Mouse (Mus musculus): Measurements from ENCODE around the gene Cpne8. TPM values are rescaled to one million over a fixed set of nuclear protein-coding genes. Genes with fewer than 3 reads are reported as not detected.
"Not testable (repeated sequence)": the region's sequence is repeated elsewhere in the genome, so short reads cannot be mapped to it uniquely, and the experiment has no call there.

Cpne8 gene
- polyA plus RNA-seq, 1 experiment, result 24.3 TPM

DNA sequence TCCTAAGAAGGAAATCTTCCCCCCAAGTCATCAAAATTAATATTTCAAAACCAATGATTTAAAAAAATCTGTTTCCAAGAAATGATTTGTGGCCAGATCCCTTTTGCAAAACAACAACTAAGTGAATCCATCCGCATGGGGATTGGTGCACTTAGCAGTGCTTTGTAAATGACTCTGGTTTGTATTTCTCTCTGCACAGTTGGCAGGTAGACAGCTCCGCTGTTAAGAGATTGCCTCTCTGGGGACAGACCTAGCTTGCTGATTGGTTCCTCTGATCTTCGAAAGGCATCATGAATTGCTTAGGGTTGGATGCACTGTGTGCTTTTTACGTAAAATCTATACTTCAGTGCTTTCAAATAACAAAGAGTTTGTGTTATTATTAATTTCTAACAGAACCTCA, 68.5 kb downstream of the Cpne8 start:
- not testable (repeated sequence) for DNase-seq (ENCODE audit: low spot score)

GRCm38 (mm10) chr15:90609836-90610415, 69.3 kb downstream of the Cpne8 start:
- DNase-seq (ENCODE audit: low spot score), result no peak

DNA sequence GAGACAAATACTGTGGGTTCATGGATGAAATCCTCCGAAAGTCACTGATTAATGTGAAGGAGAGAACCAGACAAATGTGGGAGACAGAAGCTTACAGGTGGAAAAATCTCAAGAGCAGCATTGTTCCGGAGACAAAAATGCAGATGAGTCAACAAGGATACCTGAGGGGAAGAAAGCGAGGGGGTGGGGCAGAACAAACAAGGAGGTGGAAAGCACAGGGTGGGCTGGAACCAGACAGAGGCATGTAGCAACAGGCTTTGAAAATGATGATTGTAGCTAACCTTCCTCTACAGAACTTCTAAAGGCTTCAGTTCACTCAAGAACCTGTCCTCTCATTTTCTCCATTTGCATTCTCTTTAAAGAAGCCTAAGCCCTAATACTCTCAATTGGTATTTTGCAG, 70.9 kb downstream of the Cpne8 start:
- DNase-seq (ENCODE audit: low spot score), result no peak

DNA sequence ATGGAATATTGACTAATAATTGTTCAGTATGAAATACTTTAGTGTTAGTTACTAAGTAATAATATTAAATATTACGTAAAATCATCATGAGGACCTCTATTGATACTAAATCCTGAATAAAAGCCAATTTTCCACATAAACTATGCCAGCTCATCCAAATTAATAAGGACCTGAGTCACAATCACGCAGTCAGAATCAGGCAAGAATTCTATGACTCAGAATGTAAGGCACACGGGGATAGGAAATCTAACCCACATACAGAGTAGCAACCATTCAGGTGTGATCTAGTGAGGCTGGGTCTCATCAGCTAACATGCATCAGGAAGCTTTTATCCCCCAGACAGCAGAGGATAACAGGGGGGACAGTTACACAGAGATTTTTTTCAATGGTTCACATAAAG, 72.1 kb downstream of the Cpne8 start:
- DNase-seq (ENCODE audit: low spot score), result no peak

GRCm38 (mm10) chr15:90603676-90604075, 75.6 kb downstream of the Cpne8 start:
- DNase-seq (ENCODE audit: low spot score), result no peak

DNA sequence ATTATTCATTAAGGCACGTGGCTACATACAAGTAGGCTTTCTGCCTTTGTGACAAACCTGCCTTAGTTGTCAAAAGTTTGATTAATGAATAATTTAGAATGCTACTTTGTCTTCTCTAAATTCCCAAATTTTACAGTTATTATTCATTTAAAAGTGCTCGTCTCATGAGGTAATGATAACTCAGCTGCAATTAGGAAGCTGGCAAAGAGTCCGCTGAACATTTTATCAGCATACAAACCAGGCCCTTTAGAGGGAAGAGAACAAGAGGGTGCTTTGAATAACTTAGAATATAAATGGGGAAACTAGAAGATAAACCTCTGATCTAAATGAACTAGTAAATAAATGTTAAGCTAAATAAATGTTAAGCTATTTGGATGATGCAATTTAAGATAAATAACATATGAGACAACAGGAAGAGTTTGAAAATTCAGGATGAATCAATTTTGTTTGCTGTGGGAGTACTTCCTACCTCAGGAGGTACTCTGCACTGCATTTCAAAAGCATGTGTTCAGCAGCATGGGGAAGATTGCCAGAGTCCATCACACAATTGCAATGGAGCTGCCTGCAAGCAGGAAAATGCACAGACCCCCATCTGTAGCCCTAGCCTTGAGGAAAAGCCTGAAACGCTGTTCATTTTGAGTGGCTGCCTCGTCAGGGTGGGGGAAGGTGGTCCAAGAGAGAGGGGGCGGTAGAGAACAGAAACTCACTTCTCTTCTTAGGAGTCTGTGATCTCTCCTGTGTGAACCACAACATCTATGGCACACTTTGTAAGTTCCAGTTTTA, 81.3 kb downstream of the Cpne8 start:
- no peak for DNase-seq (ENCODE audit: low spot score)

DNA sequence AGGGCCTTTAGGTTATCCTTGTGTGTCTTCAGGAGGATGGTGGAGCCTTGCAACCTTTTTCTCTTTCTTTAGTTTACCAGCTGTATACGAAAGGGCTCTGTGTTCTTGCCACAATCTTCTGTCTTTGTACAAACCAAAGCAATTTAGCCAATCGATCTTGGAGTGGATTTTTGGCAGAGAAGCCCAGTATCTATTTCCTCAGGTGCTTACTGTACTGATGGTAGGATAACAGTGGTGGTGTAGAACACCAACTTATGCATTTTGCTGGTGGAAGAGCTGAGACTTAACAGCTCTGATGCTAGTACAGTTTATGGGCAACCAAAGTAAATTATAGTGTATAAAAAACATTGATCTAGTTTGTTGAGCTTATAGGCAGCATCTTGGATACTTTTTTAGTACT, 83.6 kb downstream of the Cpne8 start:
- no peak for DNase-seq (ENCODE audit: low spot score)

DNA sequence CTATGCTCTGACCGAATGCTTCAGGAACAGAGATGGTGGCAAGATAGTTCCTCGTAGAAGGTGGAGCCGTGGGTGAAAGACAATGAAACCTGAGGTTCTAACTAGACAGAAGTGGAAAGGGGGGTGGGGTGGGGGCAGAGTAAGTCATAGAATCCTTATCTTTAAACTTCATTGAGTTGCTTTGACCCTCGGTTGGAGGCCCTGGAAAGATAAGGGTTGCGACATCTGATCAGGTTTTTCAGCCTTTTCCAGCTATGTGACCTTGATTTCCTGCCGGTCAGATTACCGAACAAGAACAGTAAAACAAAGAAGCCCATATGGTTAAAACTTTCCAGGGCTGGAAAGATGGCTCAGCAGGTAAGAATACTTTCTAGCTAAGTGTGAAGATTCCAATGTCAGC, 89.6 kb downstream of the Cpne8 start:
- no peak for DNase-seq (ENCODE audit: low spot score)

- DNase-seq (ENCODE audit: low spot score), result no peak
These were observed 101.8 kb downstream of the Cpne8 start for GRCm38 (mm10) chr15:90577402-90577801.

GRCm38 (mm10) chr15:90569246-90569645, 110.0 kb downstream of the Cpne8 start:
- DNase-seq (ENCODE audit: low spot score), result no peak

- DNase-seq (ENCODE audit: low spot score), result no peak
These were observed 111.2 kb downstream of the Cpne8 start for GRCm38 (mm10) chr15:90568050-90568449.

DNA sequence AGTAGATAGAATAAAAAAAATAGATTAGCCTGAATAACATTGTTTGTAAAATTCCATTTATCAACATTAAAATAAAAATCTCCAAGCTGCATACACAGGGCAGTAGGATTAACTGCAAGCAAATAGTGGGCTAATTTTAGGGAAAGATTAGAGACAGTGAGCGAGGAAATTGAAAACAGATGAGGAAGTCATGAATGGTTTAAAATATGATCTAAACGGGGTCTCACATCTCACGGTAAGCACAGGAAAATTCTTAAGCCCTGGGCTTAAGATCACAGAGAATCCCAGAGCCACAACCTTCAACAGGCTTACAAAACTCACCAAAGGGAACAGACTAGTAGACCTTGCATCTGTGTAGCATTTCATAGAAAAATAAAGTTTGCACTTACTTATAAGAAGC, 115.2 kb downstream of the Cpne8 start:
- DNase-seq (ENCODE audit: low spot score), result no peak

- DNase-seq (ENCODE audit: low spot score), result no peak
These were observed 117.6 kb downstream of the Cpne8 start for GRCm38 (mm10) chr15:90561613-90562012.

- DNase-seq (ENCODE audit: low spot score), result no peak
These were observed 130.6 kb downstream of the Cpne8 start for GRCm38 (mm10) chr15:90548589-90548988.

DNA sequence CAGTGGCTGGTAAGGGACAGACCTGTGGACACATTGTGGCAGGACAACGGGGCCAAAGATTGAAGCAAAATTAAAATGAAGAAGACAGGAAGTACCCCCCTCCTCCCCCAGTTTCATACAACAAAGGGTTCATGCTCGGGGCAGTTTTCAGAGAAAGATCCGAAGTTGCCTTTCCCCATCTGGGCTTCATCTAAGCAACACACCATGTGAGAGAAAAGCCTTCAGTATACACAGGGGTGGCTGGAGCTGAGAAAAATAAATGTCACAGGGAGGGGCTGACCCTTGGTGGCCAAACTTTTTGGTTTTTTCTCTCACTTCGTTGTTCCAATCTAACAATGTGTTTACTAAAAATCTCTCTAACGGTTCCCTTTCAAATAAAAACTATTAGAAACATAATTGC, 135.8 kb downstream of the Cpne8 start:
- no peak for DNase-seq (ENCODE audit: low spot score)

DNA sequence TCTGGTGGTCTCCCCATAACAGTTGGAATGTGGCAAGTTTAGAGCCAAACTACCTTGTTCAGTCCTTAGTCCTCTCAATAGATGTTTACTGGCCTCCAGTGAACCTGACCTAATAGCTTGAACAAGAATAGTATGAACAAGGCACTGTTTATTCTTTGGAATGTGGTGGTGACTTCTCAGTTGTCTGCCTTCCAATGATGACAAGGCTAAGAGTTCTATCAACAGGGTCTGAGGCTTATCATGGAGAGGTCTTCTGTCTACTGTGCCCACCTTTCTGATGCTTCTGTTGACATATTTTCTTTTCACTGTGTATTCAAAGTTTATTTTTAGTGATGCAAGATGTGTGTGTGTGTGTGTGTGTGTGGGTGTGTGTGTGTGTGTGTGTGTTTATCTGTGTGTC, 137.1 kb downstream of the Cpne8 start:
- no peak for DNase-seq (ENCODE audit: low spot score)

GRCm38 (mm10) chr15:90536311-90537202, 142.7 kb downstream of the Cpne8 start:
- no peak for DNase-seq (ENCODE audit: low spot score)

DNA sequence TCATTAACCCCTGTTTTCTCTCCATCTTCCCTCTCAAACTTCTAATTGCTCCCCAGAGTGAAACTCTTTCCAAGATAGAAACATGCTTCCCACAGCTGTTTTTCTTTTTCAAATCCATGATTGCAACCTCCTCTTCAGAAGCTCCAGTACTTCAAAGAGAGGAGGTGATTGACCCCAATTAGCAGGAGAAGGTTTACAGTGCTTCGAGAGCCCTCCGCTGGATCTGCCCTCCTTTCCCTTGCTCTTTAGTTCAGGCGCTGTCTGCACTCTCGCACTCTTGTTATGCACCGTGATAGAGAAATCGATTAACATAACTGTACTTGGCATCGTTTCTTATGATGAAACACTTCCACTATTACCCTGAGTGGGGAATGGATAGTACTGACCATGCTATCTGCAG, 143.5 kb downstream of the Cpne8 start:
- no peak for DNase-seq (ENCODE audit: low spot score)

GRCm38 (mm10) chr15:90512769-90513168, 166.5 kb downstream of the Cpne8 start:
- DNase-seq (ENCODE audit: low spot score), result no peak

- no peak for DNase-seq (ENCODE audit: low spot score)
These were observed 182.2 kb downstream of the Cpne8 start for GRCm38 (mm10) chr15:90497080-90497479.

DNA sequence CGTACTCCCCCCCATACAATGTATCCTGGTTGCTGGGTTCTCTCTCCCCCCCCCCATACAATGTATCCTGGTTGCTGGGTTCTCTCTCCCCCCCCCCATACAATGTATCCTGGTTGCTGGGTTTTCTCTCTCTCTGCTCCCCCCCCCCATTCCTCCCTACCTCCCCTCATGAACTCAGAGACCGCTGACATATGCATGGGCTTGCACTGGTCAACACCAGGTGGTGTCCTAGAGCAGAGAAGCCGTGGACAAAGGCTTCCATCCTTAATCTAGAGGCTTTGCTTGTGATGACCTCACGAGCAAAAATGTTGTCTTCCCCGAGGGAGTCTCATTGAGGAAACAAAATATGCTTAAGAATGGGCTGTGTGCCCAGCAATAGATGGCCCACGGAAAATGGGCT, 187.7 kb downstream of the Cpne8 start:
- DNase-seq (ENCODE audit: low spot score), result no peak

GRCm38 (mm10) chr15:90490186-90490585, 189.0 kb downstream of the Cpne8 start:
- no peak for DNase-seq (ENCODE audit: low spot score)

DNA sequence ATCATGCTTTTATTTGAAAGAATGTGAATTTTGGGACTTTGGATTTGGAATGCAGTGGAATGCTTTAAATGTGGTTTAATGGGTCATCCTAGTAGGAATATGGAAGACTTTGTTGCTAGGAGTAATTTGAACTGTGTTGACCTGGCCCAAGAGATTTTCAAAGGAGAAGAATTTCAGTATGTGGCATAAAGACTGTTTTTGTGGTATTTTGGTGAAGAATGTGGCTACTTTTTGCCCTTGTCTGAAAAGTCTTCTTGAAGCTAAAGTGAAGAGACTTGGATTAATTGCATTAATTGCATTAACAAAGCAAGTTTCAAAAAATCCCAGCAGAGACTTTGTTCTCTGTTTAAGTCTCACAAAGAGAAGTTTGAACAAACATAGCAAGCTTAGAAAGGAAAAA, 208.7 kb downstream of the Cpne8 start:
- DNase-seq (ENCODE audit: low spot score), result not testable (repeated sequence)
